9 mouse cellular contexts compared by ENCODE assay signal in the genomic region with DNA sequence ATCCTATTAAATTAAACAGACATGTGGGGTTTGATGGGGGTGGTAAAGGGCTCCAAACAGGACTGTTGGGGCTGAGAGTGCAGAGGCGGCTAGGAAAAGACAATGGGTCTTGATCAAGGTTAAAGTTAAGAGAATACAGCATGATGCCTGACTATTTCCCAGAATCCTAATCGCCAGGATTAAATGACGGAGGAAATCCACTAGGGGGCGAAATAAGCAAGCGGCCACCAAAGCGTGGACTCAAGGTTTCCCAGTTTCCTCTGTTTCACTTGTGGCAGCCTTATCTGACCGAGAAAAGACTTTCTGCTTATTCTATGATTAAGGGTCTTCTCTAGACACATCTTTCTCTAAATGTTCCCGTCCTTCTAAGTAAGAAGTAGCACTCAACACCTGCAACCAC. TPM values are rescaled to one million over a fixed set of nuclear protein-coding genes. Genes with fewer than 3 reads are reported as not detected.
DNase-seq lines count a peak whose midpoint lies in the region; ATAC-seq and TF ChIP-seq lines count a peak whose summit lies in the region.
"Had no signal": no experiment of that assay in that cellular context is flagged by ENCODE, and none has a peak within 500 bp of the region (broad histone marks: within the 10 kb centered on the region; RNA-seq: fewer than 3 reads in every experiment).

No protein-coding gene starts in this region.

- H3K9ac ChIP-seq in heart, embryonic 12.5 days: no peak overlapping the region
- H3K9ac ChIP-seq: neural tube, embryonic 13.5 days had no signal

- no peak overlapping the region for H3K27ac ChIP-seq in bone marrow macrophage, adult 2 months (ENCODE audit: insufficient read depth, low read depth, low read length)
- no peak overlapping the region for H3K27ac ChIP-seq in heart, embryonic 12.5 days (ENCODE audit: poor library complexity, severe bottlenecking)
- H3K27ac ChIP-seq: neural tube, embryonic 13.5 days had no signal

- H3K79me3 ChIP-seq in C2C12 (ENCODE audit: low read depth): no peaks in the 10 kb centered on the region

- no peak for ATAC-seq in inflammation-experienced regulatory T-cells, adult 6 months
- no peak for ATAC-seq in heart, embryonic 12.5 days (ENCODE audit: insufficient number of reproducible peaks, low FRiP score)

- DNase-seq in heart, postnatal 4 days: peak; percentile 23
- no peak for DNase-seq in heart, postnatal 25 days (ENCODE audit: low spot score)
- DNase-seq in induced T-regulatory cell, adult 2 months (ENCODE audit: low read depth): peak; percentile 9
- no peak for DNase-seq in right cerebral cortex, adult 18-20 months

- H3K9me3 ChIP-seq in heart, embryonic 12.5 days (replicated peaks): no peaks in the 10 kb centered on the region
- H3K9me3 ChIP-seq: neural tube, embryonic 13.5 days had no signal

- no peaks in the 10 kb centered on the region for H3K27me3 ChIP-seq in C2C12 (ENCODE audit: control insufficient read depth, insufficient read depth, insufficient read length)
- 0 out of 2 replicates have a peak, but pooled peaks cover 4% of the 10 kb centered on the region for H3K27me3 ChIP-seq in heart, embryonic 12.5 days (replicated peaks)
- H3K27me3 ChIP-seq: neural tube, embryonic 13.5 days had no signal

- H3K4me1 ChIP-seq in bone marrow macrophage, adult 2 months (ENCODE audit: control insufficient read depth, insufficient read depth, low read length): no peaks in the 10 kb centered on the region
- H3K4me1 ChIP-seq in heart, embryonic 12.5 days (replicated peaks): no peaks in the 10 kb centered on the region
- H3K4me1 ChIP-seq: neural tube, embryonic 13.5 days had no signal

- H3K36me3 ChIP-seq in C2C12 (ENCODE audit: control insufficient read depth, insufficient read depth): no peaks in the 10 kb centered on the region
- no peaks in the 10 kb centered on the region for H3K36me3 ChIP-seq in heart, embryonic 12.5 days
- H3K36me3 ChIP-seq: neural tube, embryonic 13.5 days had no signal

- peak; percentile 12 for TF ChIP-seq CTCF in C2C12 (IDR thresholded peaks at IDR 0.05; ENCODE audit: control insufficient read depth, insufficient read depth, insufficient read length)
- peak; percentile 53; the same call in 1 of the 2 replicates for TF ChIP-seq CTCF in bone marrow macrophage, adult 2 months (IDR thresholded peaks at IDR 0.05; ENCODE audit: low read depth, low read length)

- intact Hi-C loops in heart, postnatal 25 days (cut with DNase I): no loop called here

- H3ac ChIP-seq in C2C12 (ENCODE audit: control insufficient read depth, insufficient read length, low read depth): no peak overlapping the region

- H3K79me2 ChIP-seq in C2C12 (ENCODE audit: control insufficient read depth, insufficient read depth): no peaks in the 10 kb centered on the region

- no peak overlapping the region for H3K4me3 ChIP-seq in C2C12 (ENCODE audit: insufficient read depth, poor library complexity, severe bottlenecking)
- H3K4me3 ChIP-seq in bone marrow macrophage, adult 2 months (ENCODE audit: insufficient read depth, low read length): no peak overlapping the region
- no peak overlapping the region for H3K4me3 ChIP-seq in heart, embryonic 12.5 days
- H3K4me3 ChIP-seq: neural tube, embryonic 13.5 days had no signal

- WGBS in heart, embryonic 12.5 days: 19% methylated on average over 8 of the region's 8 CpGs

- TF ChIP-seq POLR2A in bone marrow macrophage, adult 2 months (IDR thresholded peaks at IDR 0.05; ENCODE audit: borderline replicate concordance, low read depth, low read length): no peak

- no peak overlapping the region for H3K4me2 ChIP-seq in heart, embryonic 12.5 days
- H3K4me2 ChIP-seq: neural tube, embryonic 13.5 days had no signal

TF ChIP-seq in C2C12, 6 proteins besides CTCF, POLR2A, EP300 and RAD21:
- TF ChIP-seq FOSL1 (IDR thresholded peaks at IDR 0.05; ENCODE audit: insufficient read depth, low read length, poor library complexity, severe bottlenecking) (no peak), USF1 (IDR thresholded peaks at IDR 0.05; ENCODE audit: low read depth) (no peak), MAX (IDR thresholded peaks at IDR 0.05) (no peak), MYOG (IDR thresholded peaks at IDR 0.05; ENCODE audit: control insufficient read depth, extremely low read depth, insufficient read length) (no peak), CEBPB (IDR thresholded peaks at IDR 0.05; ENCODE audit: low read depth) (no peak), MYOD1 (IDR thresholded peaks at IDR 0.05; ENCODE audit: control insufficient read depth, insufficient read length, low read depth) (no peak)

RNA-seq across cellular contexts. Expression of a gene that starts 31.2 kb away (rescaled TPM):
- total RNA-seq in heart, postnatal 4 days (2021): not detected
- total RNA-seq in heart, postnatal 25 days (2021): under 1 TPM in 1 of 2 experiments, not detected in 1; 0.11 TPM
- not detected for polyA plus RNA-seq in C2C12 (2012; fragmentation: generic; extraction: Trizol)
- not detected in 2 replicates for polyA plus RNA-seq in bone marrow macrophage, adult 2 months (2012; ENCODE audit: insufficient read depth, insufficient read length, missing spikeins)
- not detected for polyA plus RNA-seq in inflammation-experienced regulatory T-cells, adult 6 months (2017; shearing (Covaris generic))
- polyA plus RNA-seq in heart, embryonic 12.5 days (2016; fragmentation: Nextera tagmentation; extraction: Ambion mirVana): 0.08 TPM in 1 of 2 replicates, not detected in the other

Comparison
In these comparisons a context has a peak if more than half of its experiments do, and no peak if none do; other contexts are left out.
1. DNase-seq: peak in heart, postnatal 4 days (single experiment) and induced T-regulatory cell, adult 2 months (single experiment); none in heart, postnatal 25 days (single experiment) and right cerebral cortex, adult 18-20 months (single experiment).